Mouse (Mus musculus): ENCODE measurements at regions not wholly inside any gene's neighbourhood (a gene's known extent, or its start where the extent isn't known, plus 50 kb on each side); places are given as distances from the start of the nearest gene placed in this dataset.

- peak; percentile 0 for DNase-seq
Observed at GRCm38 (mm10) chr15:18189622-18190308, 629.0 kb upstream of the Cdh10 start.

GRCm38 (mm10) chr15:18190490-18190889, 628.3 kb upstream of the Cdh10 start:
- no peak for DNase-seq

- DNase-seq, result no peak
Observed at GRCm38 (mm10) chr15:18211102-18211501, 607.6 kb upstream of the Cdh10 start.

GRCm38 (mm10) chr15:18219913-18220312, 598.8 kb upstream of the Cdh10 start:
- DNase-seq, result no peak
